Mouse (Mus musculus) heart, postnatal 0 days (tissue): ENCODE data around the gene Ssr2.

Source experiments
- CTCF ChIP-seq: IDR thresholded peaks from 2 replicates; pipeline ENCODE4 v1.5.1; 2016; ENCODE audit warnings: antibody characterized with exemption, control low read depth, low read depth
- EP300 ChIP-seq: IDR thresholded peaks from 2 replicates; pipeline ENCODE4 v1.6.1; 2016; ENCODE audit warnings: antibody characterized with exemption, low read depth

- TF ChIP-seq CTCF: no peak
- no peak for TF ChIP-seq EP300
Observed at GRCm38 (mm10) chr3:88620992-88621536, 45.4 kb downstream of the Ssr2 start.
